Mouse (Mus musculus): ENCODE data around the gene Naa40.

- TF ChIP-seq CTCF (IDR thresholded peaks at IDR 0.05; ENCODE audit: control insufficient read depth, insufficient read depth, insufficient read length) (no peak), MAX (IDR thresholded peaks at IDR 0.05) (no peak), USF1 (IDR thresholded peaks at IDR 0.05; ENCODE audit: low read depth) (no peak), CEBPB (IDR thresholded peaks at IDR 0.05; ENCODE audit: low read depth) (no peak), FOSL1 (IDR thresholded peaks at IDR 0.05; ENCODE audit: insufficient read depth, low read length, poor library complexity, severe bottlenecking) (no peak)
Measured at GRCm38 (mm10) chr19:7222196-7222595, 18.8 kb downstream of the Naa40 start.

All from C2C12 (cell line).